Mouse (Mus musculus): ENCODE measurements at regions not wholly inside any gene's neighbourhood (a gene's known extent, or its start where the extent isn't known, plus 50 kb on each side); places are given as distances from the start of the nearest gene placed in this dataset.
A peak's percentile ranks its signal among the peaks of the same experiment; 100 is the strongest.
"Not testable (repeated sequence)": the region's sequence is repeated elsewhere in the genome, so short reads cannot be mapped to it uniquely, and the experiment has no call there.

DNA sequence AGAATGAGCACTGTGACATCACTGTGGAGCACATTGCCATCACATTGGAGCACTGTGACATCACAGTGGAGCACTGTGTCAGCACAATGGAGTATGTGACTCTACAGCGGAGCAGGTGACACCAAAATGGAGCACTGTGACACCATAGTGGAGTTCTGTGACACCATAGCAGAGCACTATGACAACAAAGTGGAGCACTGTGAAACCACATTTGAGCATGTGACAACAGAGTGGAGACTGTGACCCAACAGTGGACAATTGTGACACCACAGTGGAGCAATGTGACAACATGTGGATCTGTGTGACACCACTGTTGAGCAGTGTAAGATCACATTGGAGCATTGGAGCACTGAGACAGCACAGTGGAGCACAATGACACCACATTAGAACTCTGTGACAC lies 87.2 kb upstream of the Vmn1r2 start:
- DNase-seq (ENCODE audit: low spot score in 2 of 2), result no peak

DNA sequence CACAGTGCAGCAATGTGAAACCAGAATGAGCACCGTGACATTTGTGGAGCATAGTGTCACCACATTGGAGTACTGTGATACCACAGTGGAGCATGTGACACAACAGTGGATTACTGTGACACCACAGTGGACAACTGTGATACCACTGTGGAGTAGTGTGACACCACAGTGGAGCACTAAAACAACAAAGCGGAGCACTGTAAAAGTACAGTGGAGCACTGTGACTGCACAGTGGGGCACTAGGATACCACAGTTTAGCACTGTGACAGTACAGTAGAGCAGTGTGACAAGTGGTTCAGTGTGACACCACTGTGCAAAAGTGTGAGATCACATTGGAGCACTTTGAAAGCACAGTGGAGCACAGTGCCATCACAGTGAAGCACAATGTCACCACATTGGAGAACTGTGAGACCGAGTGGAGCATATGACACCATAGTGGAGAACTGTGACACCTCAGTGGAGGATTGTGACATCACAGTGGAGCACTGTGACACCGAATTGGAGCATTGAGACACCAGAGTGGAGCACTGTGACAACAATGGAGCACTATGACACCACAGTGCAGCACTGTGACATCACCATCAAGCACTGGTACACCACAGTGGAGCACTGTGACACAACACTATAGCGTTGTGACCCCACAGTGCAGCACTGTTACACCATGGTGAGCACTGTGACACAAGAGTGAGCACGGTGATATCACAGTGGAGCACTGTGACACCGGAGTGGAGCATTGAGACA lies 86.6 kb upstream of the Vmn1r2 start:
- DNase-seq (ENCODE audit: low spot score in 2 of 2), result peak in 1 of 2 experiments; percentile 6

GRCm38 (mm10) chr4:3081148-3081952 lies 85.8 kb upstream of the Vmn1r2 start:
- DNase-seq (ENCODE audit: low spot score in 2 of 2), result peak in 1 of 2 experiments; percentile 5

DNA sequence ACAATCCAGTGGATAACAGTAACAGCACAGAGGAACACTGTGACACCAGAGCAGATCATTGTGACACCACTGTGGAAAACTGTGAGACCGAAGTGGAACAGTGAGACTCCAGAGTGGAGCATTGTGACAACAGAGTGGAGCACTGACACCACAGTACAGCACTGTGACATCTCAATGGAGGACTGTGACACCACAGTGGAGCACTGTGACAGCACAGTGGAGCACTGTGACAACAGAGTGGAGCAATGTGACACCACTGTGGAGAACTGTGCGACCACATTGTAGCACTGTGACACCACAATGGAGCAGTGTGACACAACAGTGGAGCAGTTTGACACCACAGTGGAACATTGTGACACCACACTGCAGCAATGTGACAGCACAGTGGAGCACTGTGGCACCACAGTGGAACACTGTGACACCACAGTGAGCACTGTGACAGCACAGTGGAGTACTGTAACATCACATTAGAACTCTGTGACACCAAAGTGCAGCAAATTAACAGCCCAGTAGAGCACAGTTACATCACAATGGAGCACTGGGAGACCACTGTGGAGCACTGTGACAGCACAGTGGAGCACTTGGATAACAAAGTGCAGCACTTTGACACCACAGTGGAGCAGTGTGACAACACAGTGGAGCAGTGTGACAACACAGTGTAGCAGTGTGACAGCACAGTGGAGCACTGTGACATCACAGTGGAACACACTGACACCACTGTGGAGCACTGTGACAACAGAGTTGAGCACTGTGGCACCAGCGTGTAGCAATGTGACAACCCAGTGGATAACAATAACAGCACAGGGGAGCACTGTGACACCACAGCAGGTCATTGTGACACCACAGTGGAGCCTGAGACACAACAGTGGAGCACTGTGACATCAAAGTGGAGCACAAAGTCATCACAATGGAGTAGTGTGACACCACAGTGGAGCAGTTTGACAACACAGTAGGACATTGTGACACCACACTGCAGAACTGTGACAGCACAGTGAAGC lies 84.9 kb upstream of the Vmn1r2 start:
- peak in 1 of 2 experiments; percentile 5 for DNase-seq (ENCODE audit: low spot score in 2 of 2)

DNA sequence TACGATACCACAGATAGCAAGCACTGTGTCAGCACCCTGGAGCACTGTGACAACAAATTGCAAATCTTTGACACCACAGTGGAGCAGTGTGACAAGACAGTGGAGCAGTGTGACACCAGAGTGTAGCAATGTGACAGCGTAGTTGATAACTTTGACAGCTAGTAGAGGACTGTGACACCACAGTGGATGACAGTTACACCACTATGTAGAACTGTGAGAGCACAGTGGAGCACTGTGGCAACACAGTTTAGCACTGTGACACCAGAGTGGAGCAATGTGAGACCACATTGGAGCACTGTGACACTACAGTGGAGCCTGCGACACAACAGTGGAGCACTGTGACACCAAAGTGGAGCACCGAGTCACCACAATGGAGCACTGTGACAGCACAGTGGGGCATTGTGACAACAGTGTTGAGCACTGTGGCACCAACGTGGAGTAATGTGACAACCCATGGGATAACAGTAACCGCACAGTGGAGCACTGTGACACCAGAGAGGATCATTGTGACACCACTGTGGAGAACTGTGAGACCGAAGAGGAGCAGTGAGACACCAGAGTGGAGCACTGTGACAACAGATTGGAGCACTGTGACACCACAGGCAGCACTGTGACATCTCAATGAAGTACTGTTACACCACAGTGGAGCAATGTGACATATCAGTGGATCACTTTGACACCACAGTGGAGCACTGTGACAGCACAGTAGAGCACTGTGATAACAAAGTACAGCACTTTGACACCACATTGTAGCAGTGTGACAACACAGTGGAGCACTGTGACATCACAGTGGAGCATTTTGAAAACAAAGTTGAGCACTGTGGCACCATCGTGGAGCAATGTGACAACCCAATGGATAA lies 83.7 kb upstream of the Vmn1r2 start:
- peak in 1 of 2 experiments; percentile 9 for DNase-seq (ENCODE audit: low spot score in 2 of 2)

- DNase-seq (ENCODE audit: low spot score in 2 of 2), result peak in 1 of 2 experiments; percentile 5
Measured at GRCm38 (mm10) chr4:3084021-3084545, 83.0 kb upstream of the Vmn1r2 start.

- peak in 1 of 2 experiments; percentile 5 for DNase-seq (ENCODE audit: low spot score in 2 of 2)
Measured at GRCm38 (mm10) chr4:3085456-3086448, 81.4 kb upstream of the Vmn1r2 start.

GRCm38 (mm10) chr4:3087616-3088015 lies 79.5 kb upstream of the Vmn1r2 start:
- DNase-seq (ENCODE audit: low spot score in 2 of 2), result not testable (repeated sequence)

DNA sequence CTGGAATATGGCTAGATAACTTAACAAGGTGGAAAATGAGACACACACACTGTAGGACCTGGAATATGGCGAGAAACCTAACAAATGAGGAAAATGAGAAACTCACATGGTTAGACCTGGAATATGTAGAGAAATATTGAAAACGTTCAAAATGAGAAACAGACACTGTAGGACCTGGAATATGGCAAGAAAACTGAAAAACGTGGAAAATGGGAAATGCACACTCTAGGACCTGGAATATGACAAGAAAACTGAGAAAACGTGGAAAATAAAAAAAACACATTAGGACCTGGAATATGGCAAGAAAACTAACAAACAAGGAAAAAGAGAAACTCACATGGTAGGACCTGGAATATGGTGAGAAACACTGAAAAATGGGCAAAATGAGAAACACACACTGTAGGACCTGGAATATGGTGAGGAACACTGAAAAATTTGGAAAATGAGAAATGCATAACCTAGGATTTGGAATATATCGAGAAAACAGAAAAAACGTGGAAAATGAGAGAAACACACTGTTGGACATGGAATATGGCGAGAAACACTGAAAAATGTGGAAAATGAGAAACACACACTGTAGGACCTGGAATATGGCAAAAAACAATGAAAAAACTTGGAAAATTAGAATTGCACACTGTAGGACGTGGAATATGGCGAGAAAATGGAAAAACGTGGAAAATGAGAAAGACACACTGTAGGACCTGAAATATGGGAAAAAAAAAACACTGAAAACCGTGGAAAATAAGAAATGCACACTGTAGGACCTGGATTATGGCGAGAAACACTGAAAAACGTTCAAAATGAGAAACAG lies 77.3 kb upstream of the Vmn1r2 start:
- no peak for DNase-seq (ENCODE audit: low spot score in 2 of 2)

DNA sequence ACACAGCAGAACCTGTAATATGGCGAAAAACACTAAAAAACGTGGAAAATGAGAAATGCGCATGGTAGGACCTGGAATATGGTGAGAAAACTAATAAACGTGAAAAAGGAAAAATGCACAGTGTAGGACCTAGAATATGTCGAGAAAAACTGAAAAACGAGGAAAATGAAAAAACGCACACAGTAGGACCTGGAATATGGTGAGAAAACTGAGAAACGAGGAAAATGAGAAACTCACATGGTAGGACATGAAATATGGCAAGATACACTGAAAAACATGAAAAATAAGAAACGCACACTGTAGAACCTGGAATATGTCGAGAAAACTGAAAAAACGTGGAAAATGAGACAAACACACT lies 76.8 kb upstream of the Vmn1r2 start:
- DNase-seq (ENCODE audit: low spot score in 2 of 2), result no peak

- no peak for DNase-seq (ENCODE audit: low spot score in 2 of 2)
Measured at GRCm38 (mm10) chr4:3090742-3091141, 76.4 kb upstream of the Vmn1r2 start.

Small RNA genes in the stretch of these regions (microRNA-seq; reads per million reads assigned to microRNA genes)
- gene Gm27878, result 0 reads per million in 2 experiments
